Mouse (Mus musculus) brain, embryonic 14.5 days (tissue): ENCODE measurements around the gene Schip1. TPM values are rescaled to one million over a fixed set of nuclear protein-coding genes. Genes with fewer than 3 reads are reported as not detected.

Source experiments
- DNase-seq: peaks from one replicate; pipeline ENCODE4 v3.0.0-alpha.2; 2011; ENCODE audit warnings: low read depth
- CTCF ChIP-seq: fragments of 200-500 bp; IDR thresholded peaks from 2 replicates; pipeline ENCODE4 v1.5.1; 2012; ENCODE audit warnings: inconsistent platforms, mild to moderate bottlenecking, moderate library complexity, borderline replicate concordance; ENCODE audit not compliant: insufficient read depth, insufficient read length; ENCODE audit errors: extremely low read depth
- POLR2A ChIP-seq: fragments of 200-500 bp; IDR thresholded peaks from 2 replicates; pipeline ENCODE4 v1.6.1; 2012; ENCODE audit warnings: mild to moderate bottlenecking, inconsistent platforms, borderline replicate concordance; ENCODE audit not compliant: poor library complexity, insufficient read depth, insufficient read length, severe bottlenecking; ENCODE audit errors: extremely low read depth
- polyA plus RNA-seq: library from polyadenylated mRNA; depleted of rRNA; stranded (reverse); fragments of >200 nt; gene quantifications from 2 replicates; pipeline ENCODE4 v1.2.3, GENCODE M21; 2012

Gene Schip1
- polyA plus RNA-seq, 1 experiment, result 80.7 TPM

- peak; percentile 47 for DNase-seq
- TF ChIP-seq CTCF, result no peak
- TF ChIP-seq POLR2A, result no peak
These were observed 480.2 kb downstream of the Schip1 start for GRCm38 (mm10) chr3:68544811-68545210.

GRCm38 (mm10) chr3:68545898-68546297 is 481.3 kb downstream of the Schip1 start:
- peak; percentile 81 for DNase-seq
- TF ChIP-seq CTCF, result no peak
- TF ChIP-seq POLR2A, result no peak

GRCm38 (mm10) chr3:68555087-68555662 is 490.6 kb downstream of the Schip1 start:
- DNase-seq, result no peak
- TF ChIP-seq CTCF, result no peak
- no peak for TF ChIP-seq POLR2A

- no peak for DNase-seq
- TF ChIP-seq POLR2A (no peak), CTCF (no peak)
These were observed 492.3 kb downstream of the Schip1 start for GRCm38 (mm10) chr3:68556891-68557290.

- no peak for DNase-seq
- TF ChIP-seq POLR2A (no peak), CTCF (no peak)
These were observed 494.1 kb downstream of the Schip1 start for GRCm38 (mm10) chr3:68558744-68559143.

GRCm38 (mm10) chr3:68560057-68560456 is 495.5 kb downstream of the Schip1 start:
- TF ChIP-seq CTCF (no peak), POLR2A (no peak)
- DNase-seq, result peak; percentile 47

GRCm38 (mm10) chr3:68562838-68563237 is 498.2 kb downstream of the Schip1 start:
- no peak for TF ChIP-seq CTCF
- no peak for TF ChIP-seq POLR2A
- no peak for DNase-seq

GRCm38 (mm10) chr3:68563922-68564321 is 499.3 kb downstream of the Schip1 start:
- peak; percentile 93 for DNase-seq
- no peak for TF ChIP-seq POLR2A
- no peak for TF ChIP-seq CTCF

- DNase-seq, result no peak
- no peak for TF ChIP-seq CTCF
- no peak for TF ChIP-seq POLR2A
These were observed 500.5 kb downstream of the Schip1 start for GRCm38 (mm10) chr3:68564978-68565674.

GRCm38 (mm10) chr3:68565675-68566055 is 501.1 kb downstream of the Schip1 start:
- DNase-seq, result peak; percentile 21
- TF ChIP-seq POLR2A, result no peak
- TF ChIP-seq CTCF, result no peak

GRCm38 (mm10) chr3:68567581-68567980 is 503.0 kb downstream of the Schip1 start:
- TF ChIP-seq CTCF (no peak), POLR2A (no peak)
- no peak for DNase-seq

GRCm38 (mm10) chr3:68568149-68568548 is 503.5 kb downstream of the Schip1 start:
- TF ChIP-seq POLR2A (no peak), CTCF (no peak)

GRCm38 (mm10) chr3:68568716-68569115 is 504.1 kb downstream of the Schip1 start:
- TF ChIP-seq CTCF (no peak), POLR2A (no peak)

More at GRCm38 (mm10) chr3:68568149-68568548, 503.5 kb downstream of the Schip1 start:
- no peak for DNase-seq

More at GRCm38 (mm10) chr3:68568716-68569115, 504.1 kb downstream of the Schip1 start:
- no peak for DNase-seq
